Mouse (Mus musculus) liver, postnatal 0 days (tissue): ENCODE results near the gene Zmat5.

Experiments used
- CTCF ChIP-seq: sonication (generic); IDR thresholded peaks from 2 replicates; pipeline ENCODE4 v1.5.1; 2016; ENCODE audit warnings: antibody characterized with exemption, low read depth
- EP300 ChIP-seq: IDR thresholded peaks from 2 replicates; pipeline ENCODE4 v1.6.1; 2016; ENCODE audit warnings: antibody characterized with exemption, low read depth, mild to moderate bottlenecking

- TF ChIP-seq EP300 (no peak), CTCF (no peak)
Observed at GRCm38 (mm10) chr11:4688632-4689380, 15.7 kb upstream of the Zmat5 start.
